Mouse (Mus musculus): Measurements from ENCODE around the gene Lrch1.

DNA sequence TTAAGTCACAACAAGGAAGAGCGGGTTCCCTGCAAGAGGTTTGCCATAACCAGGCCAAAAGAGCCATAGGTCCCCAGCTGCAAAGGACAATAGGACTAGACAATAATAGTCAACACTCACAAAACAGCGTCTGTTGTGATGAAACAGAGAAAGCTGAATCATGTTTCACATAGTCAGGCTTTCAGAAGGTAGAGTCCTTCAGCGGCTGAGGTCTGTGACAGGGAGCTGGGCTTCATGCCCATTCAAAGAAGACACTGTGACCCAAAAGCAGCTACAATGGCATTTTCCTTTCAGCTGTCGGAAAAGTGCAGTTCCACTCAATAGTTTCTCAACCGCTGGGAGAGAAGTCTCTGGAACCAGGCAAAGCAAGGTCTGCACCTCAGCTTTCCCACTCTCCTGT lies 48.7 kb downstream of the Lrch1 start:
- TF ChIP-seq CTCF (conservative IDR thresholded peaks at IDR 0.05; ENCODE audit: insufficient read depth, insufficient read length, low read depth, low read length), result no peak
- no peak for TF ChIP-seq POLR2A (IDR thresholded peaks at IDR 0.05; ENCODE audit: low read depth, low read length)
